Mouse (Mus musculus) myocyte (in vitro differentiated cells): Measurements from ENCODE around the gene Cdhr2. TPM values are rescaled to one million over a fixed set of nuclear protein-coding genes. Genes with fewer than 3 reads are reported as not detected.

Source experiments
- H3K27me3 ChIP-seq: one replicate; pipeline ENCODE4 v1.6.1; 2011; ENCODE audit not compliant: control insufficient read depth, insufficient read depth, insufficient read length
- H3K36me3 ChIP-seq: one replicate; pipeline ENCODE4 v1.6.1; 2011; ENCODE audit not compliant: control insufficient read depth, insufficient read depth
- H3K4me2 ChIP-seq: one replicate; pipeline ENCODE4 v1.6.1; 2011; ENCODE audit warnings: low read depth, control low read depth
- H3K4me3 ChIP-seq: one replicate; pipeline ENCODE4 v1.5.1; 2011; ENCODE audit warnings: mild to moderate bottlenecking, control low read depth, moderate library complexity
- H3K79me2 ChIP-seq: one replicate; pipeline ENCODE4 v1.6.1; 2011; ENCODE audit not compliant: control insufficient read depth, insufficient read depth
- H3ac ChIP-seq: one replicate; pipeline ENCODE4 v1.6.1; 2011; ENCODE audit not compliant: control insufficient read depth, insufficient read length
- CEBPB ChIP-seq: IDR thresholded peaks from 2 replicates; pipeline ENCODE4 v1.6.1; 2011; ENCODE audit warnings: mild to moderate bottlenecking, moderate library complexity; ENCODE audit not compliant: poor library complexity, insufficient read depth, severe bottlenecking
- E2F4 ChIP-seq: IDR thresholded peaks from one replicate; pipeline ENCODE4 v1.6.1; 2011; ENCODE audit warnings: mild to moderate bottlenecking, control low read depth, moderate library complexity; ENCODE audit not compliant: insufficient read depth
- MAX ChIP-seq: IDR thresholded peaks from one replicate; pipeline ENCODE4 v1.6.1; 2011; ENCODE audit warnings: low read depth, mild to moderate bottlenecking, control low read depth
- MYOD1 ChIP-seq, 3 experiments: IDR thresholded peaks; one replicate each; pipeline ENCODE4 v1.6.1; 2011; ENCODE audit warnings: control low read depth in 2 of 3, low read depth in 2 of 3, mild to moderate bottlenecking in 2 of 3, moderate library complexity in 1 of 3; ENCODE audit not compliant: insufficient read length in 2 of 3, control insufficient read depth in 1 of 3
- MYOG ChIP-seq, 3 experiments: IDR thresholded peaks; one replicate each; pipeline ENCODE4 v1.6.1; 2011; ENCODE audit warnings: control low read depth in 2 of 3, low read depth in 2 of 3, mild to moderate bottlenecking in 2 of 3; ENCODE audit not compliant: insufficient read length in 2 of 3, control insufficient read depth in 1 of 3, insufficient read depth in 1 of 3
- POLR2A ChIP-seq: IDR thresholded peaks from one replicate; pipeline ENCODE4 v1.6.1; 2011; ENCODE audit warnings: low read depth, mild to moderate bottlenecking, control low read depth, moderate library complexity; ENCODE audit not compliant: insufficient read length
- POLR2AphosphoS2 ChIP-seq: IDR thresholded peaks from one replicate; pipeline ENCODE4 v1.6.1; 2011; ENCODE audit warnings: low read depth, control low read depth; ENCODE audit not compliant: insufficient read length
- REST ChIP-seq: IDR thresholded peaks from one replicate; pipeline ENCODE4 v1.6.1; 2011; ENCODE audit warnings: mild to moderate bottlenecking, control low read depth, moderate library complexity; ENCODE audit not compliant: insufficient read depth, insufficient read length
- SRF ChIP-seq: IDR thresholded peaks from one replicate; pipeline ENCODE4 v1.6.1; 2011; ENCODE audit warnings: low read depth; ENCODE audit not compliant: control insufficient read depth, insufficient read length
- TCF12 ChIP-seq: IDR thresholded peaks from one replicate; pipeline ENCODE4 v1.6.1; 2011; ENCODE audit warnings: mild to moderate bottlenecking, control low read depth; ENCODE audit not compliant: poor library complexity, insufficient read depth, severe bottlenecking
- TCF3 ChIP-seq: IDR thresholded peaks from one replicate; pipeline ENCODE4 v1.6.1; 2011; ENCODE audit warnings: low read depth, control low read depth; ENCODE audit not compliant: insufficient read length
- USF1 ChIP-seq: IDR thresholded peaks from one replicate; pipeline ENCODE4 v1.6.1; 2011; ENCODE audit warnings: low read depth, mild to moderate bottlenecking, control low read depth, moderate library complexity
- polyA plus RNA-seq: library from polyadenylated mRNA; unstranded; fragments of >200 nt; fragmentation: generic; extraction: Trizol; gene quantifications from one replicate; pipeline ENCODE4 v1.2.1, GENCODE M21; 2012; ENCODE audit warnings: missing spikeins

The Cdhr2 gene
- not detected for polyA plus RNA-seq

- peaks cover 50% of the 10 kb centered on the region for H3K27me3 ChIP-seq
- H3K79me2 ChIP-seq = no peaks in the 10 kb centered on the region
- no peak within 1 kb of the TSS for H3K4me2 ChIP-seq
- H3K4me3 ChIP-seq = no peak within 1 kb of the TSS
- no peak within 1 kb of the TSS for H3ac ChIP-seq
- H3K36me3 ChIP-seq = no peaks in the 10 kb centered on the region
- TF ChIP-seq CEBPB (no peak), SRF (no peak), E2F4 (no peak), POLR2AphosphoS2 (no peak), POLR2A (no peak), MYOD1 (IDR thresholded peaks at IDR 0.05; ENCODE audit: control insufficient read depth in 1 of 3, insufficient read length in 2 of 3, low read depth in 2 of 3) (no peak), MYOG (IDR thresholded peaks at IDR 0.05; ENCODE audit: control insufficient read depth in 1 of 3, insufficient read depth in 1 of 3, insufficient read length in 2 of 3, low read depth in 2 of 3) (no peak), TCF3 (no peak), MAX (no peak), TCF12 (no peak), USF1 (no peak), REST (no peak)
Measured at GRCm38 (mm10) chr13:54701243-54701642, at the start of gene Cdhr2. Cdhr2 (plus strand) TSS chr13:54701461.

DNA sequence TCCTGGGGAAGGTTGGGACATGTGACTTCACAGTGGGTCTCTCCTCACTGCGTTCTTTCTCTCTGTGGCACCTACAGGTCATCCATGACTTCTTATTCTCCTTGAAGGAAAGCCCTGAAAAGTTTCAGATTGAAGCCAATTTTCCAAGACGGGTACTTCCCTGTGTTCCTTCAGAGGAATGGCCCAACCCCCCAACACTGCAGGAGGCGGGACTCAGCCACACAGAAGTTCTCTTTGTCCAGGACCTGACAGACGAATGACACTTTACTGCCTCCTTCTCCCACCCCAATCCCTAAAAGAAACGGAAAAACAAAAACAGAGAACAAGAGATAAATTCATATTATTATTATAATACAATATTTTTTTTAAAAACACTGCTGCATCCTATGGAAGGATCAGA is 40.4 kb upstream of the Cdhr2 start:
- Histone ChIP-seq H3K36me3 (peaks cover 31% of the 10 kb centered on the region), H3K4me3 (no peak overlapping the region), H3K4me2 (no peak overlapping the region)

GRCm38 (mm10) chr13:54661358-54661757 is 39.9 kb upstream of the Cdhr2 start:
- Histone ChIP-seq H3ac (no peak overlapping the region), H3K4me2 (no peak overlapping the region), H3K4me3 (no peak overlapping the region), H3K27me3 (no peaks in the 10 kb centered on the region), H3K36me3 (peaks cover 27% of the 10 kb centered on the region), H3K79me2 (no peaks in the 10 kb centered on the region)
- TF ChIP-seq E2F4 = no peak
- TF ChIP-seq USF1 = no peak
- TF ChIP-seq MAX = no peak
- no peak for TF ChIP-seq MYOG (IDR thresholded peaks at IDR 0.05; ENCODE audit: control insufficient read depth in 1 of 3, insufficient read depth in 1 of 3, insufficient read length in 2 of 3, low read depth in 2 of 3)
- no peak for TF ChIP-seq REST
- TF ChIP-seq POLR2AphosphoS2 = no peak
- no peak for TF ChIP-seq TCF12

More for the DNA sequence above, 40.4 kb upstream of the Cdhr2 start:
- Histone ChIP-seq H3K79me2 (no peaks in the 10 kb centered on the region), H3ac (no peak overlapping the region), H3K27me3 (no peaks in the 10 kb centered on the region)
- TF ChIP-seq POLR2AphosphoS2 (no peak), E2F4 (no peak), CEBPB (no peak), TCF12 (no peak), SRF (no peak), POLR2A (no peak), REST (no peak), MYOG (IDR thresholded peaks at IDR 0.05; ENCODE audit: control insufficient read depth in 1 of 3, insufficient read depth in 1 of 3, insufficient read length in 2 of 3, low read depth in 2 of 3) (no peak), MYOD1 (IDR thresholded peaks at IDR 0.05; ENCODE audit: control insufficient read depth in 1 of 3, insufficient read length in 2 of 3, low read depth in 2 of 3) (no peak), TCF3 (no peak), MAX (no peak), USF1 (no peak)

- Histone ChIP-seq H3ac (no peak overlapping the region), H3K4me2 (no peak overlapping the region), H3K36me3 (peaks cover 21% of the 10 kb centered on the region), H3K79me2 (no peaks in the 10 kb centered on the region), H3K27me3 (no peaks in the 10 kb centered on the region), H3K4me3 (no peak overlapping the region)
- TF ChIP-seq TCF12 = no peak
- no peak for TF ChIP-seq REST
- no peak for TF ChIP-seq POLR2AphosphoS2
- no peak for TF ChIP-seq MYOD1 (IDR thresholded peaks at IDR 0.05; ENCODE audit: control insufficient read depth in 1 of 3, insufficient read length in 2 of 3, low read depth in 2 of 3)
- TF ChIP-seq USF1 = no peak
- TF ChIP-seq MYOG (IDR thresholded peaks at IDR 0.05; ENCODE audit: control insufficient read depth in 1 of 3, insufficient read depth in 1 of 3, insufficient read length in 2 of 3, low read depth in 2 of 3) = no peak
- no peak for TF ChIP-seq SRF
- TF ChIP-seq E2F4 = no peak
Measured at GRCm38 (mm10) chr13:54663999-54664398, 37.3 kb upstream of the Cdhr2 start.

DNA sequence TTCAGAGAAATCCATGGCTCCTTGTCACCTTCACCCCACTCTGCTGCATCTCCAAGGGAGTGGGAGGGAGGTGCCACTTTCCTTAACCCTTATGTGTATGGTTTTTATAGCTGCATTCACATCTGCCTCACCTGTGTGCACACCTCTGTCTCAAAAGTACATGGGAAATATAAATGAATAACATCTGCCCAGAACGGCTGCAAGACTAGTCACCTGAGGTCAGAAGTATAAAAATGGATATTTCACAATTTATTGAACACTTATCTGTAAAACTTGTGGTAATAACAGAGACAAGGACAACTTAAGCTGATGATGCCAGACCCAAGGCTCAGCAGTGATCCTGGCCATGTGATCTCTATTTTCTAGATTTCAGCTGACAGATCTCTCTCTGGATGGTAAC is 36.8 kb upstream of the Cdhr2 start:
- Histone ChIP-seq H3ac (no peak overlapping the region), H3K27me3 (no peaks in the 10 kb centered on the region), H3K79me2 (no peaks in the 10 kb centered on the region), H3K4me3 (no peak overlapping the region), H3K36me3 (peaks cover 17% of the 10 kb centered on the region), H3K4me2 (no peak overlapping the region)
- TF ChIP-seq REST (no peak), E2F4 (no peak), TCF3 (no peak), USF1 (no peak), CEBPB (no peak), SRF (no peak), TCF12 (no peak), POLR2AphosphoS2 (no peak), MYOD1 (IDR thresholded peaks at IDR 0.05; ENCODE audit: control insufficient read depth in 1 of 3, insufficient read length in 2 of 3, low read depth in 2 of 3) (no peak), MAX (no peak), POLR2A (no peak), MYOG (IDR thresholded peaks at IDR 0.05; ENCODE audit: control insufficient read depth in 1 of 3, insufficient read depth in 1 of 3, insufficient read length in 2 of 3, low read depth in 2 of 3) (no peak)
